Mouse (Mus musculus): ENCODE measurements around the gene Abhd18. TPM values are rescaled to one million over a fixed set of nuclear protein-coding genes. Genes with fewer than 3 reads are reported as not detected.
A peak's percentile ranks its signal among the peaks of the same experiment; 100 is the strongest.

Abhd18 gene
- polyA plus RNA-seq, 1 experiment from 2014 or later, result 8.9 TPM

DNA sequence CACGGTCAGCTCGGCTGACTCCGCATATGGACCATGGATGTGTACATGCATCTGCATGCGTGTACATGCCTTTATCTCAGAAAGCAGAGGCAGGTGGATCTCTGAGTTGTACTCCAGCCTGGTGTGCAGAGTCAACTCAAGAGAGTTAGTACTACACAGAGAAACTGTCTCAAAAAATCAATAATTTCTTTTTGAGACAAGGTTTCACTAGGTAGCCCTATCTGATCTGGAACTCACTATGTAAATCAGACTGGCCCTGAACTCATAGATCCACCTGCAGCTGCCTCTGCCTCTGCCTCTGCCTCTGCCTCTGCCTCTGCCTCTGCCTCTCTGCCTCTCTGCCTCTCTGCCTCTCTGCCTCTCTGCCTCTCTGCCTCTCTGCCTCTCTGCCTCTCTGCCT, 91.8 kb downstream of the Abhd18 start:
- no peak overlapping the region for H3K9ac ChIP-seq (ENCODE audit: low read length)
- 95% methylated on average over 4 of the region's 4 CpGs for WGBS
- no peaks in the 10 kb centered on the region for H3K4me1 ChIP-seq (ENCODE audit: control insufficient read depth, insufficient read depth, low read length)
- no peak overlapping the region for H3K4me3 ChIP-seq (replicated peaks; ENCODE audit: low read length)
- no peak overlapping the region for H3K4me2 ChIP-seq (ENCODE audit: low read depth, low read length)
- no peaks in the 10 kb centered on the region for H3K27me3 ChIP-seq (ENCODE audit: control insufficient read depth, insufficient read depth, low read length)
- H3K27ac ChIP-seq (ENCODE audit: low read length), result no peak overlapping the region
- H3K36me3 ChIP-seq (ENCODE audit: control insufficient read depth, insufficient read depth, low read length), result no peaks in the 10 kb centered on the region; the same call in 1 of the 2 replicates
- ATAC-seq (ENCODE audit: insufficient read depth, low FRiP score), result no peak
- H3K9me3 ChIP-seq (replicated peaks; ENCODE audit: control insufficient read depth, low read length), result no peaks in the 10 kb centered on the region

DNA sequence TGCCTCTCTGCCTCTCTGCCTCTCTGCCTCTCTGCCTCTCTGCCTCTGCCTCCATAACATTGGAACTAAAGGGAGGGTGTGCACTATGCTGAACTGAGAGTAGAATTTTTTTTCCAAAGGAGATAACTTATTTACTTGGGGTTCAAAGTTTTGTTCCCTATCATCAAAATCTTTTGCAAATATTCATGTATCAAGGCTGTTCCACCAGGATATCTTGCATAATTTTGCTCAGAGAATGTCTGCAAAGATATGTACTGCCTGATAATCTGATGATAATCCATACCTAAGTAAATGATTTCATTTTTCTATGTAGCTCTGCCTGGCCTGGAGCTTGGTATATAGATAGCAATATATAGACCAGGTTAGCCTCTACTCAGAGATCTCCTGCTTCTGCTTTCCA, 92.2 kb downstream of the Abhd18 start:
- no peak overlapping the region for H3K4me3 ChIP-seq (replicated peaks; ENCODE audit: low read length)
- no peaks in the 10 kb centered on the region for H3K4me1 ChIP-seq (ENCODE audit: control insufficient read depth, insufficient read depth, low read length)
- no peak overlapping the region for H3K27ac ChIP-seq (ENCODE audit: low read length)
- H3K36me3 ChIP-seq (ENCODE audit: control insufficient read depth, insufficient read depth, low read length), result no peaks in the 10 kb centered on the region
- no peak for ATAC-seq (ENCODE audit: insufficient read depth, low FRiP score)
- H3K27me3 ChIP-seq (ENCODE audit: control insufficient read depth, insufficient read depth, low read length), result no peaks in the 10 kb centered on the region
- no peak overlapping the region for H3K9ac ChIP-seq (ENCODE audit: low read length)
- H3K9me3 ChIP-seq (replicated peaks; ENCODE audit: control insufficient read depth, low read length), result no peaks in the 10 kb centered on the region
- no peak overlapping the region for H3K4me2 ChIP-seq (ENCODE audit: low read depth, low read length)

DNA sequence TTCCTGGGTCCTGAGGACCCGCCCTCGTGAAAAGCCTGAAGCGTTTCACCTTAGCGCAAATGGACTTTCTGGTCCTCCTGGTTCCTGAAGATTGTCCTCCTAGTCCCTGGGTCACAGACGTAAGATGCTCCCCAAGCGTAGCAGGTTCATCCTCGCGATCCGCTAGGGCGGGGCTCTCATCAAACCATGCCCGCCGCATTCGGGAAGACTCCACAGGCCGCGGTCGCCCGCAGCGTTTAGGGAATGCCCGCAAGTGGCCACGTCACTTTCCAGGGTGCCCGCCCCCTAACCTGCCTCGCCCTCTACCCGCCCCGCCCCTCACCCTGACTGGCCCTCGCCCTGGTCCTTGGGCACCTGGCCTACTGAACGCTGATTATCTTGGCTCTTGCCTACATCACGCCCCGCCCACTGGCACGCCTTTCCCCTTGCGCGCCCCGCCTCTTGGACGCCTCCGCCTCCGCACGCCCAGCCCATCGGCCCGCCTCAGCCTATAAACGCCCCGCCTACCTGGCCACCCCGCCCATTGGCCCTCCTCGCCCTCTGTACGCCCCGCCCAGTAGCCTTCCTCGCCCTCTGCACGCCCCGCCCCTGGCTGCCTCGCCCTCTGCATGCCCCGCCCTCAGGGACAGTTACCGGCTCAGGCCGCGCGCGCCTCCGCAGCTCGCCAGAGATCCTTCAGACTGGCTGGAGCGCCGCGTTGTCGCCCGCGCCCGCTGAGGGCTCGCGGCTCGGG, 102.6 kb downstream of the Abhd18 start, which contains the start of gene Larp1b:
Gene Larp1b (plus strand): TSS at position 659 of the 733 bp plus-strand sequence.
- Histone ChIP-seq H3K27ac (ENCODE audit: low read length) (peak within 1 kb of the TSS; percentile 85), H3K27me3 (ENCODE audit: control insufficient read depth, insufficient read depth, low read length) (no peaks in the 10 kb centered on the region), H3K9me3 (replicated peaks; ENCODE audit: control insufficient read depth, low read length) (no peaks in the 10 kb centered on the region), H3K4me2 (ENCODE audit: low read depth, low read length) (peak within 1 kb of the TSS; percentile 98), H3K9ac (ENCODE audit: low read length) (peak within 1 kb of the TSS; percentile 85), H3K36me3 (ENCODE audit: control insufficient read depth, insufficient read depth, low read length) (no peaks in the 10 kb centered on the region), H3K4me1 (ENCODE audit: control insufficient read depth, insufficient read depth, low read length) (no peaks in the 10 kb centered on the region), H3K4me3 (replicated peaks; ENCODE audit: low read length) (peak within 1 kb of the TSS; percentile 85)
- under 1% methylated on average over 66 of the region's 66 CpGs for WGBS
- peak; percentile 96 for ATAC-seq (ENCODE audit: insufficient read depth, low FRiP score)

DNA sequence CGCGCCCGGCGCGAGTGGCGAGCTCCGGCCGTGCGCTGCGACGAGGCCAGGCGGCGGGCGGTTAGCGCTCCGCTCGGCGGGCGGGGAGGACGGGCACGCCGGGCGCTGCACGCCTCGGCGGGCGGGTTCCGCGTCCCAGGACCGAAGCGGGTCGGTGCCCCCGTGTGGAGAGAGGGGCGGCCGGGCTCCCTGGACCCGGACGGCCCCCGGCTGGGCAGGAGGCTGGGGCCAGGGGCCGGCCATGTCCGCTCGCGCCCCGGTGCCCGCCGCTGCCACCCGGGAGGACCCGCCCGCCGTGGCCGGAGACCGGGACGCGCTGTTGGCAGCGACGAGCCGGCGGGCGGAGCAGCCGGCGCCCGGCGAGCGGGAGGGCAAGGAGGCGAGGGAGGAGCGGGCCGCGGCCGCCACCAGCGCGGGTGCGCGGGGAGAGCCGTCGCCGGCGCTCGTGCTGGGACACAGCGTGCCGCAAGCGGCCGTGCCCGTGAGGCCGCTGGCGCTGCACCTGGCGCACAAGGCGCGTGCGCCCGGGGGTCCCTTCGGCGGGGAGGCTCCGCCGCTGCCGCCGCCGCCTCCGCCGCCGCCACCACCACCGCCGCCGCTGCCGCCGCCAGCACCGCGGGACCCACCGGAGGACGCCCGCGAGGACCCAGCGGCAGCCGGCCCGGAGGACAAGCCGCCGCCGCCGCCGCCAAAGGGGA, 103.3 kb downstream of the Abhd18 start:
- under 1% methylated on average over 99 of the region's 118 CpGs for whole genome bisulfite sequencing
- peak; percentile 48 for ATAC-seq (ENCODE audit: insufficient read depth, low FRiP score)
- Histone ChIP-seq H3K36me3 (ENCODE audit: control insufficient read depth, insufficient read depth, low read length) (no peaks in the 10 kb centered on the region), H3K9me3 (replicated peaks; ENCODE audit: control insufficient read depth, low read length) (no peaks in the 10 kb centered on the region), H3K4me2 (ENCODE audit: low read depth, low read length) (peak overlapping the region; percentile 98), H3K27me3 (ENCODE audit: control insufficient read depth, insufficient read depth, low read length) (no peaks in the 10 kb centered on the region), H3K9ac (ENCODE audit: low read length) (peak overlapping the region; percentile 85), H3K4me3 (replicated peaks; ENCODE audit: low read length) (peak overlapping the region; percentile 85), H3K4me1 (ENCODE audit: control insufficient read depth, insufficient read depth, low read length) (no peaks in the 10 kb centered on the region), H3K27ac (ENCODE audit: low read length) (peak overlapping the region; percentile 85)

DNA sequence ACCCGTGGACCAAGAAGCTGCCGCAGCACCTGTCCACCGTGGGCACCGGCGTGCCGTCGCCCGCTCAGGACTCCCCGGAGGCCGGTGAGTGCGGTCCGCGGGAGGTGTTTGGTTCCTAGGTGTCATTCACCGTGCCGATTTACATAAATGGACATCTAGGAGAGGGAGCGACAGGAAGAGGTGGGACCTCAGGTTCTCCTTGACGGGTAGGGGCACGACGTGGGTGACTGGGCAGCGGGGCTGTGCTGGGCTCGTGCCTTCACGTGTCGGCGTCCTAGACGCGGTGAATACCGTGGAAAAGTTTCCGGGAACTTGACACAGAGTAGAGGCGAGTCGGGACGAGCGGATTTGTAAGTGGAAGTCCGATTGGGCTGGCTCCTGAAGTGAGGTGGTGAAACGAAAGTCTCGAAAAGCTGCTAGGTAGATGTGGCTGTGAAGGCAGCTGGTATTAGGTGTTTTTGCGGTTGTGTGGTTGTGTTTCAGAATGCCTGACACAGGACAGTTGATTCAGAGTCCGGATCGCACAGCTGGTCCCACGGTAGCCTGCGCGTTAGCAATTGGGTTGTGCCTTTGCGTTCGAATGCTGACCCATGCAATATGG, 103.9 kb downstream of the Abhd18 start:
- peak overlapping the region; percentile 85 for H3K9ac ChIP-seq (ENCODE audit: low read length)
- peak overlapping the region; percentile 98 for H3K4me2 ChIP-seq (ENCODE audit: low read depth, low read length)
- no peaks in the 10 kb centered on the region for H3K4me1 ChIP-seq (ENCODE audit: control insufficient read depth, insufficient read depth, low read length)
- H3K9me3 ChIP-seq (replicated peaks; ENCODE audit: control insufficient read depth, low read length), result no peaks in the 10 kb centered on the region
- H3K36me3 ChIP-seq (ENCODE audit: control insufficient read depth, insufficient read depth, low read length), result no peaks in the 10 kb centered on the region
- under 1% methylated on average over 43 of the region's 43 CpGs for WGBS
- no peaks in the 10 kb centered on the region for H3K27me3 ChIP-seq (ENCODE audit: control insufficient read depth, insufficient read depth, low read length)
- peak overlapping the region; percentile 85 for H3K27ac ChIP-seq (ENCODE audit: low read length)
- peak overlapping the region; percentile 85 for H3K4me3 ChIP-seq (replicated peaks; ENCODE audit: low read length)
- no peak for ATAC-seq (ENCODE audit: insufficient read depth, low FRiP score)

DNA sequence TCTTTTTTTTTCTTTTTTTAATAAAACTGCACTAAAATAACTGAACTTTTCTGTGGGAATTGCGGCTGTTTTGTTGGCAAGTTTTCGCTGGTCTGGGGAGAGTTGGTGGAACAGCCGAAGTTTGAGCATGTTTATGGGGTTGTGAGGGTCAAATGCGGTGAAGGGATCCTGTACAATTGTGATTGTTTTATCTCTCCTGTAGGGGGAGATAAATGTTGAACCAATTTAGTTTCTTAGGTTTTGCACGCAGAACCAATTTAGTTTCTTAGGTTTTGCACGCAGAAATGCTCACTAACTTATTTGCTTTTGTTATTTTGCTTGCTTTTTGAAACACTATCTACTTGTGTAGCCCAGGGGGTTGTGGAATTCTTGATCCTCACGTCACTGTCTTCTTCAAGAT, 104.6 kb downstream of the Abhd18 start:
- no peak for ATAC-seq (ENCODE audit: insufficient read depth, low FRiP score)

DNA sequence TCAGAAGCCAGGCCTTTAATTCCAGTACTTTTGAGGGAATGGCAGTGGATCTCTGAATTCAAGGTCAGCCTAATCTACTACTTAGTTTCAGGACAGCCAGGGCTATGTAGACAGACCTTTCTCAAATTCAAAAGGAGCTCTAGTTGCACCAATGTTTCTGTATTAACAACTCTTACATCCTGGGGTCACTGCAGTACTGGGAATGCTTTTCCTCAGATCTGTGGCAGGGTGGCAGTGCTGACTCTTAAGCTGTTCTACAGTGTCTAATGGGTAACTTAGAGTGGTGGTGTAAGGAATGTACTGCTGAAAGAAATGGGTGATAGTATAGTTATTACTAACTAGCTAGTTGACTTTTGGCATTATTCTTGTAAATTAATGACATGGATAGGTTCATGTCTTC, 105.8 kb downstream of the Abhd18 start:
- Histone ChIP-seq H3K4me1 (ENCODE audit: control insufficient read depth, insufficient read depth, low read length) (no peaks in the 10 kb centered on the region), H3K36me3 (ENCODE audit: control insufficient read depth, insufficient read depth, low read length) (no peaks in the 10 kb centered on the region), H3K4me2 (ENCODE audit: low read depth, low read length) (no peak overlapping the region), H3K9me3 (replicated peaks; ENCODE audit: control insufficient read depth, low read length) (no peaks in the 10 kb centered on the region), H3K27me3 (ENCODE audit: control insufficient read depth, insufficient read depth, low read length) (no peaks in the 10 kb centered on the region), H3K4me3 (replicated peaks; ENCODE audit: low read length) (no peak overlapping the region), H3K27ac (ENCODE audit: low read length) (no peak overlapping the region), H3K9ac (ENCODE audit: low read length) (no peak overlapping the region)
- ATAC-seq (ENCODE audit: insufficient read depth, low FRiP score), result no peak

More for the DNA sequence above, 104.6 kb downstream of the Abhd18 start:
- H3K27me3 ChIP-seq (ENCODE audit: control insufficient read depth, insufficient read depth, low read length), result no peaks in the 10 kb centered on the region
- no peaks in the 10 kb centered on the region for H3K36me3 ChIP-seq (ENCODE audit: control insufficient read depth, insufficient read depth, low read length)
- peak overlapping the region; percentile 85 for H3K4me3 ChIP-seq (replicated peaks; ENCODE audit: low read length)
- H3K4me1 ChIP-seq (ENCODE audit: control insufficient read depth, insufficient read depth, low read length), result no peaks in the 10 kb centered on the region
- 11% methylated on average over 7 of the region's 7 CpGs for WGBS
- H3K27ac ChIP-seq (ENCODE audit: low read length), result no peak overlapping the region
- peak overlapping the region; percentile 85; the same call in 1 of the 2 replicates for H3K9ac ChIP-seq (ENCODE audit: low read length)
- peak overlapping the region; percentile 98 for H3K4me2 ChIP-seq (ENCODE audit: low read depth, low read length)
- H3K9me3 ChIP-seq (replicated peaks; ENCODE audit: control insufficient read depth, low read length), result no peaks in the 10 kb centered on the region

DNA sequence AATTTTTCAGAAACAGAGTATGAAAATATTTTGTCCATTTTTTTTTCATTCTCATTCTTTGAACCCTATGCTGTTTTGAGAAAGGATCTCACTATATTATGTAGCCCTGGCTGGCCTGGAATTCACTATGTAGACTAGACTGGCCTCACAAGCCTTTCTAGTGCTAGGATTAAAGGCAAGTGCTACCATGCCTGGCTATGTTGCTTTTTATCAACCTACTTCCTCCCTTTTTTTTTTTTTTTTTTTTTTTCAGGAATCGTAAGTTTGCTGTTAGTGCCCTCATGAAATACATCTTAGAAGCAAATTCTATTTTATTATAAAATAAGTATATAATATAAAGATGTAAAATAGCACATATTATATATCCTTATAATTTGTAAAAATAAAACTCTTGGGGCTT, 108.0 kb downstream of the Abhd18 start:
- Histone ChIP-seq H3K27ac (ENCODE audit: low read length) (no peak overlapping the region), H3K4me1 (ENCODE audit: control insufficient read depth, insufficient read depth, low read length) (no peaks in the 10 kb centered on the region), H3K4me3 (replicated peaks; ENCODE audit: low read length) (no peak overlapping the region), H3K4me2 (ENCODE audit: low read depth, low read length) (no peak overlapping the region), H3K9ac (ENCODE audit: low read length) (no peak overlapping the region), H3K36me3 (ENCODE audit: control insufficient read depth, insufficient read depth, low read length) (no peaks in the 10 kb centered on the region), H3K9me3 (replicated peaks; ENCODE audit: control insufficient read depth, low read length) (no peaks in the 10 kb centered on the region), H3K27me3 (ENCODE audit: control insufficient read depth, insufficient read depth, low read length) (no peaks in the 10 kb centered on the region)
- ATAC-seq (ENCODE audit: insufficient read depth, low FRiP score), result no peak
- 74% methylated on average over 1 of the region's 1 CpGs for WGBS

DNA sequence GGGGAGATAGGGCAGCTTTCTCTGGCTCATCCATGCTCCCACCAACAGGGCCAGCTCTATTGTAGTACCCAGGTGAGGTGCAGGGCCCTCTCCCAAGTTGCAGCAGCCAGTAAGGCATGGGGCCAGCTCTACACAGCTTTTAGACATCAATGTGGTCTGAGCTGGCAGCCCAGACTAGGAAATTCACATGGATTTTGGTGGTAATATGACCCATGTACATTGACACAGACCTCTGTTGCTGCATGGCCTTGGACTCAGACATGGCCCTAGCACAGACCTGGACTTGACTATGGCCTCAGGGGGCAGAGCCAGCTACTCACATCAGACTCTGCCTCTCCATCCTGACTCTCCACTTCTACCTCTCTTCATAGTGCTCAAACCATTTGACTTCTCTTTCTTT, 112.1 kb downstream of the Abhd18 start:
- no peaks in the 10 kb centered on the region for H3K9me3 ChIP-seq (replicated peaks; ENCODE audit: control insufficient read depth, low read length)
- H3K27me3 ChIP-seq (ENCODE audit: control insufficient read depth, insufficient read depth, low read length), result no peaks in the 10 kb centered on the region
- no peak for ATAC-seq (ENCODE audit: insufficient read depth, low FRiP score)
- no peak overlapping the region for H3K9ac ChIP-seq (ENCODE audit: low read length)
- no peaks in the 10 kb centered on the region for H3K36me3 ChIP-seq (ENCODE audit: control insufficient read depth, insufficient read depth, low read length)
- H3K4me1 ChIP-seq (ENCODE audit: control insufficient read depth, insufficient read depth, low read length), result no peaks in the 10 kb centered on the region
- H3K27ac ChIP-seq (ENCODE audit: low read length), result no peak overlapping the region
- no peak overlapping the region for H3K4me3 ChIP-seq (replicated peaks; ENCODE audit: low read length)
- H3K4me2 ChIP-seq (ENCODE audit: low read depth, low read length), result no peak overlapping the region
